In the genomic region with DNA sequence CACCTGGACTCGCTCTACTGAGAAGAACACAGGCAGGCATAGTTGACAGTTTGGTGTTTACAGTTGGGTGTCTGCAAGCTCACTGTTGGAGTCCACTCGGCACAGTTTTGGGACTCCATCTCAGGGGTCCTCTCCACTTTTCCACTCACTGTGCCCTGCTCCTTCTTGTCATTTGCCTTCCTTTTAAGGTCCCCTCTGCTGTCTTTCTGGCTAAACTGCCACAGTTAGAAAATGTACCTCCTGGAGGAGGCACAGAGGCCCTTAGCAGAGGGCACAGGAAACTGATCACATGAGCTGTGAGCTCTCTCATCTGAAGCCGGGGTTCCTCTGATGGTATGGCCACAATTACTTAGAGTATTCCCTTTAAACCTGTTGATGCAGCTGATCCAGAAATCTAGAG, we compare ENCODE assay signal across 25 mouse cellular contexts.
DNase-seq lines count a peak whose midpoint lies in the region; ATAC-seq and TF ChIP-seq lines count a peak whose summit lies in the region.
"Had no signal": no experiment of that assay in that cellular context is flagged by ENCODE, and none has a peak within 500 bp of the region (broad histone marks: within the 10 kb centered on the region; RNA-seq: fewer than 3 reads in every experiment).

No protein-coding gene starts in this region.

- H3K4me1 ChIP-seq in liver, postnatal 0 days (ENCODE audit: insufficient read depth): peaks cover 33% of the 10 kb centered on the region

- no peak overlapping the region for H3K4me3 ChIP-seq in liver, postnatal 0 days (ENCODE audit: low read depth, low read length)
- H3K4me3 ChIP-seq: embryonic facial prominence, embryonic 12.5 days; forebrain, embryonic 13.5 days; heart, embryonic 10.5 days; hindbrain, embryonic 13.5 days; intestine, embryonic 15.5 days; limb, embryonic 13.5 days; liver, embryonic 13.5 days had no signal

- H3K4me2 ChIP-seq in liver, postnatal 0 days (ENCODE audit: low read depth, low read length): no peak overlapping the region
- H3K4me2 ChIP-seq: embryonic facial prominence, embryonic 12.5 days; forebrain, embryonic 13.5 days; hindbrain, embryonic 13.5 days; intestine, embryonic 15.5 days; limb, embryonic 13.5 days; liver, embryonic 13.5 days; lung, embryonic 14.5 days had no signal

- H3K27me3 ChIP-seq in liver, postnatal 0 days (ENCODE audit: insufficient read depth, low read length): no peaks in the 10 kb centered on the region
- no peaks in the 10 kb centered on the region for H3K27me3 ChIP-seq in splenic B cell, adult 2 months (ENCODE audit: control insufficient read depth, insufficient read depth, low read length, poor library complexity, severe bottlenecking)
- H3K27me3 ChIP-seq: embryonic facial prominence, embryonic 12.5 days; forebrain, embryonic 13.5 days; hindbrain, embryonic 13.5 days; intestine, embryonic 15.5 days; limb, embryonic 13.5 days; liver, embryonic 13.5 days had no signal

- H3K9me3 ChIP-seq in liver, postnatal 0 days (ENCODE audit: low read length): no peaks in the 10 kb centered on the region
- H3K9me3 ChIP-seq: embryonic facial prominence, embryonic 12.5 days; forebrain, embryonic 13.5 days; heart, embryonic 10.5 days; hindbrain, embryonic 13.5 days; intestine, embryonic 15.5 days; limb, embryonic 13.5 days; liver, embryonic 13.5 days had no signal

- H3K9ac ChIP-seq in liver, postnatal 0 days (replicated peaks): no peak overlapping the region
- H3K9ac ChIP-seq: embryonic facial prominence, embryonic 12.5 days; forebrain, embryonic 13.5 days; hindbrain, embryonic 13.5 days; intestine, embryonic 15.5 days; limb, embryonic 13.5 days; liver, embryonic 13.5 days; lung, embryonic 14.5 days had no signal

- no peak for DNase-seq in liver, postnatal 0 days
- DNase-seq in liver: no peak
- DNase-seq in T-cell, adult 2 months (ENCODE audit: low spot score): peak; percentile 48
- peak; percentile 39 for DNase-seq in splenic B cell, adult 2 months (ENCODE audit: low read depth, low spot score)
- DNase-seq in thymus, postnatal 36 days: peak; percentile 52 to 55
- no peak for DNase-seq in cerebellum, adult 11-12 months
- DNase-seq in cerebellum, postnatal 4 days (ENCODE audit: low spot score in 2 of 2): no peak
- DNase-seq: adrenal gland, postnatal 14 days; cerebellum, adult 9-11 months; gastrocnemius, postnatal 10 days; heart, postnatal 10 days; kidney, adult 8-10 months; kidney, postnatal 14 days; layer of hippocampus, postnatal 36 days; liver, embryonic 13.5 days; lung, embryonic 14.5 days; lung, postnatal 4 days; midbrain, embryonic 14.5 days had no signal

- peak; percentile 12; the same call in 1 of the 2 replicates for ATAC-seq in liver, postnatal 0 days
- no peak for ATAC-seq in erythroid progenitor cell, adult 5-6 weeks (replicated peaks; ENCODE audit: low FRiP score, poor library complexity, severe bottlenecking)
- ATAC-seq: forebrain, embryonic 13.5 days; intestine, embryonic 15.5 days had no signal

- TF ChIP-seq CTCF in liver, postnatal 0 days (IDR thresholded peaks at IDR 0.05; ENCODE audit: low read depth): no peak

- no peak for TF ChIP-seq EP300 in liver, postnatal 0 days (IDR thresholded peaks at IDR 0.05; ENCODE audit: low read depth)

- H3K27ac ChIP-seq in liver, postnatal 0 days (ENCODE audit: low read depth): peak overlapping the region; percentile 17; the same call in 1 of the 2 replicates
- H3K27ac ChIP-seq: embryonic facial prominence, embryonic 12.5 days; forebrain, embryonic 13.5 days; heart, embryonic 10.5 days; intestine, embryonic 15.5 days; limb, embryonic 13.5 days; liver, embryonic 13.5 days had no signal

- 44% methylated on average over 3 of the region's 3 CpGs for whole genome bisulfite sequencing in liver, postnatal 0 days (ENCODE audit: insufficient replicate concordance)

- no peaks in the 10 kb centered on the region for H3K36me3 ChIP-seq in liver, postnatal 0 days (replicated peaks; ENCODE audit: insufficient read depth, low read length)
- no peaks in the 10 kb centered on the region for H3K36me3 ChIP-seq in splenic B cell, adult 2 months (ENCODE audit: control insufficient read depth, insufficient read depth, low read length, poor library complexity, severe bottlenecking)
- H3K36me3 ChIP-seq: embryonic facial prominence, embryonic 12.5 days; heart, embryonic 10.5 days; hindbrain, embryonic 13.5 days; intestine, embryonic 15.5 days; limb, embryonic 13.5 days; liver, embryonic 13.5 days had no signal

Comparison
In these comparisons a context has a peak if more than half of its experiments do, and no peak if none do; other contexts are left out.
1. DNase-seq: peak in T-cell, adult 2 months (single experiment), splenic B cell, adult 2 months (single experiment) and thymus, postnatal 36 days (2 of 2); none in liver, postnatal 0 days (single experiment), liver (single experiment), cerebellum, adult 11-12 months (single experiment) and cerebellum, postnatal 4 days (0 of 2).